Mouse (Mus musculus): ENCODE data around the gene Ptgr1. TPM values are rescaled to one million over a fixed set of nuclear protein-coding genes. Genes with fewer than 3 reads are reported as not detected.
A peak's percentile ranks its signal among the peaks of the same experiment; 100 is the strongest.

The Ptgr1 gene
- 1 to 10 TPM; 3.7 to 3.8 TPM for total RNA-seq (2021)
- long read RNA-seq, experiment 1, partial matches to known transcripts, result 0 of 3 reads
- long read RNA-seq, experiment 1, other reads (novel, unspliced or antisense), result 0 of 3 reads
- long read RNA-seq, experiment 2, partial matches to known transcripts, result 1 of 5 reads
- long read RNA-seq, experiment 2, other reads (novel, unspliced or antisense), result 1 of 5 reads

DNA sequence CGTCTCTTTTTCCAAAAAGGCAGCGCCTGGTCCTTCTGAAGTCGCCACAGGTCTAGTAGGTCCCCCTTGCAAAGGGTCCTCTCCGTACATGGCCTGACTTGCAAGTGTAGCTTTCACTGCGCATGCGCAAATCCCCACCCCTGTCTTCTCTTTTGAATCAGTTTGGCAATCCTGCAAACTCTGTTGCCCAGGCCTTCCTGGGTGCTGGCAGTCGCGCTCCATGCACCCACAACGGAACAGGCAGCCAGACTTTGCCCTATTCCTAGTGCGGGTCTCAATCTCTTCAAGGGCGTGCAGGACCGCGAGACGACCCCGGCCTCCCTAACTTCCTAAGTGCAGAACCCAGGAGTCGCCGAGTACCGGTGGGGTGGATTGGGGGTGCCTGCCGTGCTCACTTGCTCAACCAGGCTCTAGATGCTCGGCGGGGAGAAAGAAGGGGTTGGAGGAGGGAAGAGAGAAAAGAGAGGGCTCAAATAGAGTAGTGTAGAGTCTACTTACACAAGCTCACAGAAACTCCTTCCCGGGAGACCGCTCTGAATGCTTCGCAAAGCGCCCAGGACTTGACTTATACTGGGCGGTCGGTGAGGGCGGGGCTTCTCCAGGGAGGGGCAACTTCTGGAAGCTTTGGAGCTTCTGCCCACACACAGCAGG lies at the start of gene Ptgr1:
Ptgr1 (minus strand) TSS at position 580 of the 651 bp plus-strand sequence.
- peak; percentile 73 to 87 for DNase-seq (ENCODE audit: low spot score in 2 of 2)

DNA sequence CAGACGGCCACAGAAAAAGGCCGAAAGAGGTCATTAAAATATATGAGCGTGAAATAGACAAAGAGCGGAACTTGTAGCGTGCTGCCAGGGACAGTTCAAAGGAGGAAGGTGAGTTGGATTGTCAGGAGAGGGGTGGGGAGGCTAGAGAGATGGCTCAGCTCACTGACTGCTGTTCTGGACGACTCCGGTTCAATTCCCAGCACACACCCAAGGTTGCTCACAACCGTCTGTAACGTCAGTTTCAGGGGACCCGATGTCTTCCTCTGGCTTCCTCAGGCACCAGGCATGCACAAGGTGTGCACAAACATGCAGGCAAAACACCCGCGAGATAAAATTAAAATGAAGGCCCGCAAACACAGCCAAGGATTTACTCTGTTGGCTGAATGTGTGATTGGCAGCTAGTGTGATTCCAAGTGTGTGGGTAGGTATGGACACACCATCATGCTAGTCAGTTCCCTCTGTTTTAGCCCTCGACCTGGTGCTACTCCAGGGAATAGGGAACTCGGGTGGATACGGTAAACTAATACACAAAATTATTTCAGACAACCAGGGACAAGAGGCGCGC lies 48.9 kb upstream of the Ptgr1 start:
- DNase-seq (ENCODE audit: low spot score in 2 of 2), result peak; percentile 20 to 30

- DNase-seq (ENCODE audit: low spot score in 2 of 2), result peak; percentile 62 to 79
These were observed 48.2 kb upstream of the Ptgr1 start, which contains the start of gene Gng10 for GRCm38 (mm10) chr4:59034918-59035785. Gng10 (plus strand) TSS chr4:59035088.

DNA sequence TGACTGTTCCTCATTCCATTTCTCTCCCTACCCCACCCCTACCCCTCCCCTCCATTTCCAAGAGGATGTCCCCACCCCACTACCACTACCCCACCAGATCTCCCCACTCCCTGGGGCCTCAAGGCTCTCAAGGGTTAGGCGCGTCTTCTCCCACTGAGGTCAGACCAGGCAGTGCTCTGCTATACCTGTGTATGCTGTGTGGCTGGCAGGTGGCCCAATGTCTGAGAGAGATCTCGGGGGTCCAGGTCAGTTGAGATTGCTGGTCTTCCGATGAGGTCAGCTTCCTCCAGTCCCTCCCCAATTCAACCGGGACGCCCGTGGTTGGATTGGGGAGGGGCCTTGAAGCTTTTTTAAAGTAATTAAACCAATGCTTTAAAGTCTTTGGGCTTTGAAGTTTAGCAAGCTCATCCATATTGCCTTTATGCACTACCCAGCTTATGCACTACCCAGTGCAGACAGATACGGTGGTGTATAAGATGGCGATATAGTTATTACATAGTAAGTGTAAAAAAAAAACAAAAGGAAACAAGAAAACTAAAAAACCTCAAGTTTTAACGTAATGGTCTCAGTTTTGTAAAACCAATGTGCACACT lies 47.5 kb upstream of the Ptgr1 start:
- no peak for DNase-seq (ENCODE audit: low spot score in 2 of 2)

DNA sequence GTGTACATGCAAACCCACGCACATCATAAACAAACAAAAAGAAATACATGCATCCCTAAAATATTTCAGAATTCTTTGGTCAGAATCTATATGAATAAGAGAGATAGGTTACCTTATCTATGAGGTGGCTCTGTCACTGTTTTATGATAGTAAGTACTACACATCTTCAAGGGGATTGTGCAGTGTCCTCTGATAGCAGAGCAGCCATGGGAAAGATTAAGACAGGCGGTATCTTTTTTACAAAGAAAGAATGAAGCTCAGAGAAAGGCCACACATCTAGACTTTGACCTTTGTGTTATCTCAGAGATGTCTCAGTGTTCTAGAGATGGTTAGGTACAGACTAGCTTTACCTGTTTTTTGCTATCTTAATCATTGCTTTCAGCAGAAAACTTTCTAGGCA lies 30.0 kb upstream of the Ptgr1 start:
- no peak for DNase-seq (ENCODE audit: low spot score in 2 of 2)

DNA sequence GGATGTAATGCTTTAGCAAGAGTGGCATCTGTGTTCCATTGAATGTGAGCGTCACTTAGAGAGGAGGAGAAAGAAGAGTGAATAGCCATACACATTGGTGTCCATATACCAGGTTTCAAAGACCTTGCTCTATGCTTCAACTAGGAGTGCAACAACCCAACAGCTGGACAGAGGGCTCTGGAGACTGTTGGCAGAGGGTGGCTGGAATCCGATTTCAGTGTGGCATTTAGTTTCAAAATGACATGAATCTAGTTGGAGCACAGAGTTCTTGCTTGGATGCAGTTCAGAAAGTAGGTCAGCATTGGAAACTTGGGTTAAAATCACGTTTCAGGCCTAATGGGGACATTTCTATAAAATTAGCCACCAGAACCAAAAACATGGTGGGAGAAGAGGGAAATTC lies 28.3 kb upstream of the Ptgr1 start:
- DNase-seq (ENCODE audit: low spot score in 2 of 2), result no peak

DNA sequence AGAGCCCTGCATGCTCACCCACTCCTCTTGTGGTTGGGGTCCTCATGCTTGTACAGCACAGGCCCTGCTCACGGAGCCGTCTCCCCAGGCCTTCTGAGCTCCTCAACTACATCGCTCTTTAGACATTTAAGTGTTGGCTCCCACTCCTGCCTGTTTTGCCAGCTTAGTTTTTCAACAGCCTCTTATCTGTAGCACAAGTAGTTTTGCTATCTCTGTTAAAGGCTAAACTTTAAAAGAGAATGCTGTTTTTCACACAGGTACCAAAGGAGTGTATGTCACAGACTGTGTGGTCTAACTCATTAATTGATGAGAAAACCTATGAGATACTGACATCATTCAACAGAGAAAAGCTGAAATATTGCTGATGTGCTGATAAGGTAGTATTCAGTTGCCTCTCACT lies 24.5 kb upstream of the Ptgr1 start:
- DNase-seq (ENCODE audit: low spot score in 2 of 2), result no peak

DNA sequence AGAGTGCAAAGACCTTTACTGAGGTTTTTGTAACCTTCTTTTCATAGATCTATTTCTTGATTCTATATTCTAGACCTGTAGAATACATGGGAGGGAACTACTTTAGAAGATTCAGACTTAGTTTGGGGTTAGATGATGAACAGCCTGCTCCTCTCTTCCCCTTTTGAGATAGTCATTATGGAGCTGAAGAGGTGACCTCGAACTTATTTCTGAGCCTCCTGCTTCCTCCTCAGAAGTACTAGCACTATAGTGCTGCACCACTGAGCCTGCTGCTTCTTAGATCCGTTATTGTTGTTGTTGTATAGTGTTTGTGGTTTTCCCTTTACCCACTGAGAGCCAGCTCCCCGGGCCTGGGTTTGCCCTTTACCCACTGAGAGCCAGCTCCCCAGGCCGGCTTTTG lies 22.8 kb upstream of the Ptgr1 start:
- DNase-seq (ENCODE audit: low spot score in 2 of 2), result no peak

DNA sequence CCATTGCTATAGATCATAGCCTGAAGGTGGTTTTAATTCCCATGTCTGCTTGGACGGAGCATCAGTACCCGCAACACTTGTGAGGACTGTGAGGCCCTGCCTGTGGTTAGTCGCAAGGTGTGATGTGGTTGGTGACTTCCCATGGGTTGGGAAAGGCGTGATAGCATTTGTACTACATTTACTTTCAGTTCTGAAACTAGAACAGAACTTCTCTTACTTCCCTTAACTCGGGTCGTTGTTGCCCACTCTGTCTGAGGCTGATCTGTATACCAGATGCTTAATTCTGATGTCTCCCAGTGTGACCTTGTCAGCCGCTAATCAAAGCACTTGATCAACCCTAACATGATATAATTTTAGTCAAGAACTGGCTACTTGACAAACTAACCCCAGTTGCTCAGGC lies 22.3 kb upstream of the Ptgr1 start:
- no peak for DNase-seq (ENCODE audit: low spot score in 2 of 2)

DNA sequence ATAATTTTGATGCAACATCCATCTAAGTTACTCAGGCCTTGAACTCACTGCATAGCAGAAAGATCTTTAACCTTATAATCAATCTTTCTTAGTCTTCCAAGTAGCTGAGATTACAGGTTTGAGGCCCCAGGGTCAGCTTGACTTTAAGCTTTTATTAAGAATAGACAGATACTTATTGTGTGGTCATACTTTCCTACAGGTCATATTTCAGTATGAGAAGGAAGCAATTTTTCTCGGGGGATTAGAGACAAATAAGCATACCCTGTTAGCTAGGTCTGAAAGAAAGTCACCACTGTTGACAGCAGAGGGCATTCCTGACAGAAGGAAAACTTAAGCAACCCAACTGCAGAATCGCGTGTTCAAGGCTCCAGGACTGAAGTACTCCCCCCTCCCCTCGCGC lies 21.1 kb upstream of the Ptgr1 start:
- DNase-seq (ENCODE audit: low spot score in 2 of 2), result no peak

DNA sequence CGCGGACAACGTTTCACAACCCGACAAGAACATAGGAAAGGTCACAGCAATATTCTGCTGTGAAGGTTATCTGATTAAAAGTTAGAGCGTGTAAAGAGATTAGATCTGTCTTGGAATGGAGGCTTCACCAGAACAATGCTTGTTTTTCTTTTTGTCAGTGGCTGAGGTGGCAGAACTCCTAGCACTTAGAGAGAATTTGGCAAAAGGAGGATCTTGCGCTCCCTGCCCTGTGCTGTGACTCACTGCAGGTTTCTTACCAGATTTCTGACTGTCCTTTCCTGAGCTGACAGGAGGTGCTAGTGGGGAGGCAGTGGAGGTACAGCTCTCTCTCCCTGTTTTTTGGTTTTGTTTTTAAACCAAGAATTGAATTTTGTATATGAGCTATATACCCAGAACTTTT lies 20.1 kb upstream of the Ptgr1 start:
- no peak for DNase-seq (ENCODE audit: low spot score in 2 of 2)

GRCm38 (mm10) chr4:59006211-59006610 lies 19.3 kb upstream of the Ptgr1 start:
- no peak for DNase-seq (ENCODE audit: low spot score in 2 of 2)

- DNase-seq (ENCODE audit: low spot score in 2 of 2), result no peak
These were observed 16.9 kb upstream of the Ptgr1 start for GRCm38 (mm10) chr4:59003806-59004200.

GRCm38 (mm10) chr4:59002948-59003805 lies 16.3 kb upstream of the Ptgr1 start, which contains the start of gene Gm20503:
Gm20503 (plus strand) TSS chr4:59003210.
- DNase-seq (ENCODE audit: low spot score in 2 of 2), result peak; percentile 87 to 92

DNA sequence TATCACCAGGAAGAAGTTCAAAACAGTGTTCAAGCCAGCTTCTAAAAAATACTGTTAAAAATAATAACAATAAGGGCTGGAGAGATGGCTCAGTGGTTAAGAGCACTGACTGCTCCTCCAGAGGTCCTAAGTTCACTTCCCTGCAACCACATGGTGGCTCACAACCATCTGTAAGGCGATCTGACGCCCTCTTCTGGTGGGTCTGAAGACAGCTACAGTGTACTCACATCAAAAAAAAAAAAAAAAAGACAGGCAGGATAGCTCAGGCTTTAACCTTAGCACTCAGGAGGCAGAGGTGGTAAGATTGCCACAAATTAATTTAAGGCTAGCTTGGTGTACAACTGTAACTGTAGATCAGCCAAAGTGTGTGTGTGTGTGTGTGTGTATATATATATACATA lies 13.7 kb upstream of the Ptgr1 start:
- no peak for DNase-seq (ENCODE audit: low spot score in 2 of 2)

- peak; percentile 74 to 85 for DNase-seq (ENCODE audit: low spot score in 2 of 2)
These were observed 12.8 kb upstream of the Ptgr1 start for GRCm38 (mm10) chr4:58999686-59000085.

DNA sequence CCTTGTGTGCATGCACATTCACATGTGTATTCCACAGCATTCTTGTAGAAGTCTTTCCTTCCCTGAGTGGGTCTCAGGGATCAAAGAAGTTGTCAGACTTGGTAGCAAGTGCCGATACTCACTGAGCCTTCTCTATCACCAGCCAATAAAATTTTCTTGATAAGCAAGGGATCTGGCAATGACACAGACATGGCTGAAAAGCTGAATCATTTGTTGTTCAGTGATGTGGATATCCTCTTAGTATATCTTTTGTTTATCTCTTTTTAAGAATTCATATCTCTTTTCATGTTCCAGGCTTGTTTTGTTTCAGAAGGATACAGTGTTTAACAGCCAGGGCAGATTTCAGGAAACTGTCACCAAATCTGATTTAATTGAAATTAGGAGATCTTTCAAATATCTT lies 11.8 kb upstream of the Ptgr1 start:
- DNase-seq (ENCODE audit: low spot score in 2 of 2), result no peak

DNA sequence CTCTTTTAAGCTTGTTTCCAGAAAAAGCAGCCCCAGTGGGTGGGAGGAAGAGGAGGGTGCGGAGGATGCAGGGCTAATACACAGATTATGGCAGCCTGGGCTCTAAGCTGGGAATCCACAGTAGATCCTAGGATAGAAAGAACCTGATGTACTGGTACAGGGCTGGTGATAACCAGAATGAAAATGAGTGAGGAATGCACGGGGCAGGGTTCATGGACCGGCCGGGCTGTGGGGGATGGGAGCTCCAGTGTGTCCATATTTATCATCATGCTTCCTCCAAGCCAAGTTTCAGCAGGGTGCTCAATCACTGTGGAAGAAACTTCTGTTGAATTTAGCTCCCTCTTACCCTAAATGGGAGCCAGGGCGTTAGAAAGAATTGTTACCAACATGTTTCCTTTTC lies 10.2 kb upstream of the Ptgr1 start:
- DNase-seq (ENCODE audit: low spot score in 2 of 2), result no peak

- DNase-seq (ENCODE audit: low spot score in 2 of 2), result no peak
These were observed 8.4 kb upstream of the Ptgr1 start for GRCm38 (mm10) chr4:58995251-58995693.

DNA sequence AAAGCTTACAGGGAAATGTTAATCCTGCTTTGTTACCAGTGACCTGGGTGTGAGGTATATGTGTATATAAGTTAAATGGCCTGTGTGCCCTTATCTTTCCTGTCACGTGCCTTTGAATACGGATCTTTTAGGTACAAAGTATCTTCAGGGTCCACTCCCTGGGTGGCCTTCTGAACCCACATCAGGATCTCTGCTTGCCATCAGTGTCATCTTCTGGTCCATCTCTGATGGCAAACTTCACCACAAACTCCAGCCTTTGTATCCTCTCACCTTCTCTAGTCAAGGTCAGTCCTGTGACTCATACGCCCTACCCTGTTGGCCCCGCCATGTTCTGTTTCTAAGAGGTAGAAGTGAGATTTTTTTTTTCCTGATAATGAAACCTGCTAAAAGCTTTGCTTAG lies 7.8 kb upstream of the Ptgr1 start, which contains the start of gene Dnajc25:
Dnajc25 (plus strand) TSS at position 301 of the 400 bp plus-strand sequence.
- no peak for DNase-seq (ENCODE audit: low spot score in 2 of 2)
